ENCODE assay signal across 8 mouse cellular contexts in the genomic region with DNA sequence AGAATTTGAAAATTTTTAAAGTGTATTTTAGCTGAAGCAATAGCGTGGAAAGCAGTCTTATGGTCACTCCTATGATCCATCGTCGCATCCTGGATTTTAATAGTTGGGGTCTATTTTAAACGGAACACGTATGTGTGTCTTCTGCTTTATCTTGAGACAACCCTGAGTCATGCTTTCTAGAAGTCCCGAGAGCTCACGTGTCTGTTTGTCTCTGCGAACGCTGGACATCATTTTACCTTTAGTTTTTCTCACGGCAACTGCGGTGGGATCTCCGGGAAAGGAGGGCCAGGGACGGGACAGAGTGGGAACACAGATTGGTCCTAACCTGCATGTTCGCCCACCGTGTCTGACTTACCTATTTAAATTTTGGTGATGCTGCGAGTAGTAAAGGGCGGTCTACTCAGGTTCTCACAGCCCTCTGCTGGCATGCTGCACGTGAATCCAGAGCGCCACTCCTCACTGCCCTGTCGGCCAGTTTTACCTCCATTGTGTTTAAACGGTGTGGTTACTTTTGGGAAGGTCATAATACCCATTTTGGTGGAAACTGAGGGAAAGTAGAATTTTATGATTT. TPM values are rescaled to one million over a fixed set of nuclear protein-coding genes. Genes with fewer than 3 reads are reported as not detected.
DNase-seq lines count a peak whose midpoint lies in the region; ATAC-seq and TF ChIP-seq lines count a peak whose summit lies in the region.

No protein-coding gene starts in this region.

- no peak for DNase-seq in heart, postnatal 36 days
- peak; percentile 48 to 49 for DNase-seq in cerebellum, adult 18-20 months
- peak; percentile 31 for DNase-seq in hindbrain, embryonic 11.5 days (ENCODE audit: low spot score)
- no peak for DNase-seq in ovary, postnatal 14 days (ENCODE audit: low spot score)

- H3K27ac ChIP-seq in heart, embryonic 12.5 days (ENCODE audit: poor library complexity, severe bottlenecking), result no peak overlapping the region
- no peak overlapping the region for H3K27ac ChIP-seq in hindbrain, embryonic 11.5 days (ENCODE audit: low read depth, low read length)
- no peak overlapping the region for H3K27ac ChIP-seq in limb, embryonic 13.5 days
- H3K27ac ChIP-seq in small intestine, adult 2 months (ENCODE audit: insufficient read depth, low read depth, low read length), result no peak overlapping the region

- WGBS in heart, embryonic 12.5 days, result 13% methylated on average over 21 of the region's 21 CpGs
- 13% methylated on average over 21 of the region's 21 CpGs for WGBS in hindbrain, embryonic 11.5 days
- WGBS in limb, embryonic 13.5 days, result 20% methylated on average over 21 of the region's 21 CpGs
- 24% methylated on average over 21 of the region's 21 CpGs for WGBS in small intestine, adult 2 months

- no peak for ATAC-seq in heart, embryonic 12.5 days (ENCODE audit: insufficient number of reproducible peaks, low FRiP score)
- no peak for ATAC-seq in hindbrain, embryonic 11.5 days (ENCODE audit: low FRiP score)
- ATAC-seq in limb, embryonic 13.5 days (ENCODE audit: low FRiP score, low read depth), result no peak
- no peak for ATAC-seq in frontal cortex, adult (ENCODE audit: low TSS enrichment)

- peak; percentile 16; the same call in 1 of the 2 replicates for TF ChIP-seq CTCF in small intestine, adult 2 months (IDR thresholded peaks at IDR 0.05; ENCODE audit: extremely low read depth, insufficient read length, insufficient replicate concordance, low read depth, low read length)

- H3K36me3 ChIP-seq in heart, embryonic 12.5 days, result no peaks in the 10 kb centered on the region
- no peaks in the 10 kb centered on the region for H3K36me3 ChIP-seq in hindbrain, embryonic 11.5 days (ENCODE audit: control insufficient read depth, insufficient read depth, low read length)
- H3K36me3 ChIP-seq in limb, embryonic 13.5 days, result no peaks in the 10 kb centered on the region
- 0 out of 2 replicates have a peak, but pooled peaks cover 1% of the 10 kb centered on the region for H3K36me3 ChIP-seq in small intestine, adult 2 months (ENCODE audit: control insufficient read depth, insufficient read depth, low read length)

- no peak for TF ChIP-seq POLR2A in small intestine, adult 2 months (IDR thresholded peaks at IDR 0.05; ENCODE audit: low read depth, low read length)

- peaks cover 25% of the 10 kb centered on the region for H3K4me1 ChIP-seq in heart, embryonic 12.5 days (replicated peaks)
- no peaks in the 10 kb centered on the region for H3K4me1 ChIP-seq in hindbrain, embryonic 11.5 days (replicated peaks; ENCODE audit: control insufficient read depth, insufficient read depth, low read length)
- peaks cover 33% of the 10 kb centered on the region for H3K4me1 ChIP-seq in limb, embryonic 13.5 days
- H3K4me1 ChIP-seq in small intestine, adult 2 months (ENCODE audit: control insufficient read depth, insufficient read depth, insufficient read length, low read length), result peaks cover 10% of the 10 kb centered on the region; the same call in 1 of the 2 replicates

- no peaks in the 10 kb centered on the region for H3K9me3 ChIP-seq in heart, embryonic 12.5 days (replicated peaks)
- H3K9me3 ChIP-seq in hindbrain, embryonic 11.5 days (ENCODE audit: control insufficient read depth, low read length), result no peaks in the 10 kb centered on the region
- no peaks in the 10 kb centered on the region for H3K9me3 ChIP-seq in limb, embryonic 13.5 days

- H3K9ac ChIP-seq in heart, embryonic 12.5 days, result peak overlapping the region; percentile 12; the same call in 1 of the 2 replicates
- H3K9ac ChIP-seq in hindbrain, embryonic 11.5 days (ENCODE audit: low read depth, low read length), result no peak overlapping the region
- no peak overlapping the region; the same call in 1 of the 2 replicates for H3K9ac ChIP-seq in limb, embryonic 13.5 days

- peak overlapping the region; percentile 74 for H3K4me3 ChIP-seq in heart, embryonic 12.5 days
- H3K4me3 ChIP-seq in hindbrain, embryonic 11.5 days (ENCODE audit: low read depth, low read length), result peak overlapping the region; percentile 56
- H3K4me3 ChIP-seq in limb, embryonic 13.5 days, result peak overlapping the region; percentile 70
- peak overlapping the region; percentile 47 for H3K4me3 ChIP-seq in small intestine, adult 2 months (ENCODE audit: low read depth, low read length)

- intact Hi-C loops in heart, postnatal 36 days (cut with DNase I), result loop anchor here (2.0 to 5.0 kb wide), 3 partner anchors 42 to 132 kb away; a partner anchor contains a TSS

- H3K27me3 ChIP-seq in heart, embryonic 12.5 days (replicated peaks), result no peaks in the 10 kb centered on the region; the same call in 1 of the 2 replicates
- peaks cover 12% of the 10 kb centered on the region; the same call in 1 of the 2 replicates for H3K27me3 ChIP-seq in hindbrain, embryonic 11.5 days (ENCODE audit: control insufficient read depth, insufficient read depth, low read length)
- H3K27me3 ChIP-seq in limb, embryonic 13.5 days, result peaks cover 4% of the 10 kb centered on the region; the same call in 1 of the 2 replicates
- H3K27me3 ChIP-seq in small intestine, adult 2 months (ENCODE audit: control insufficient read depth, insufficient read depth, low read length), result no peaks in the 10 kb centered on the region

- peak overlapping the region; percentile 93 for H3K4me2 ChIP-seq in heart, embryonic 12.5 days
- H3K4me2 ChIP-seq in hindbrain, embryonic 11.5 days (replicated peaks; ENCODE audit: low read depth, low read length), result peak overlapping the region; percentile 67
- H3K4me2 ChIP-seq in limb, embryonic 13.5 days (replicated peaks), result peak overlapping the region; percentile 89

RNA-seq across cellular contexts. Expression of a gene that starts 1.4 kb away (rescaled TPM):
- 10.9 and 11.5 TPM in 2 replicates for polyA plus RNA-seq in heart, embryonic 12.5 days (2016; fragmentation: Nextera tagmentation; extraction: Ambion mirVana)
- total RNA-seq in heart, postnatal 36 days (2021), result 1 to 10 TPM; 9.3 to 9.5 TPM
- 8.2 and 11.2 TPM in 2 replicates for polyA plus RNA-seq in hindbrain, embryonic 11.5 days (2014; fragmentation: Nextera tagmentation; extraction: Ambion mirVana)
- polyA plus RNA-seq in limb, embryonic 13.5 days (2015; fragmentation: Nextera tagmentation; extraction: Ambion mirVana), result 7.8 and 11.5 TPM in 2 replicates
- 3.9 and 5.7 TPM in 2 replicates for polyA plus RNA-seq in small intestine, adult 2 months (2012; rRNA removed)

RNA-seq across cellular contexts. Expression of a gene that starts 42.5 kb away (rescaled TPM):
- 452 and 456 TPM in 2 replicates for polyA plus RNA-seq in heart, embryonic 12.5 days (2016; fragmentation: Nextera tagmentation; extraction: Ambion mirVana)
- total RNA-seq in heart, postnatal 36 days (2021), result 100 to 1,000 TPM; 843 to 906 TPM
- 228 and 233 TPM in 2 replicates for polyA plus RNA-seq in hindbrain, embryonic 11.5 days (2014; fragmentation: Nextera tagmentation; extraction: Ambion mirVana)
- polyA plus RNA-seq in limb, embryonic 13.5 days (2015; fragmentation: Nextera tagmentation; extraction: Ambion mirVana), result 206 and 208 TPM in 2 replicates
- polyA plus RNA-seq in small intestine, adult 2 months (2012; rRNA removed), result 15.7 and 19.8 TPM in 2 replicates

RNA-seq across cellular contexts. Expression of a gene that starts 43.9 kb away (rescaled TPM):
- 0.18 and 0.36 TPM in 2 replicates for polyA plus RNA-seq in heart, embryonic 12.5 days (2016; fragmentation: Nextera tagmentation; extraction: Ambion mirVana)
- total RNA-seq in heart, postnatal 36 days (2021), result under 1 TPM; 0.27 to 0.61 TPM
- 0.20 and 0.29 TPM in 2 replicates for polyA plus RNA-seq in hindbrain, embryonic 11.5 days (2014; fragmentation: Nextera tagmentation; extraction: Ambion mirVana)
- not detected in 2 replicates for polyA plus RNA-seq in limb, embryonic 13.5 days (2015; fragmentation: Nextera tagmentation; extraction: Ambion mirVana)
- 4.0 and 7.1 TPM in 2 replicates for polyA plus RNA-seq in small intestine, adult 2 months (2012; rRNA removed)

Comparison
In these comparisons a context has a peak if more than half of its experiments do, and no peak if none do; other contexts are left out.
1. DNase-seq: peak in cerebellum, adult 18-20 months (2 of 2) and hindbrain, embryonic 11.5 days (single experiment); none in heart, postnatal 36 days (0 of 2) and ovary, postnatal 14 days (single experiment).
2. Peak in every context shown above with its lines, with median percentiles within 50 percentile points of each other: H3K4me2 ChIP-seq and H3K4me3 ChIP-seq.